Mouse (Mus musculus) hindbrain, embryonic 15.5 days (tissue): Measurements from ENCODE around the gene Bnip2. TPM values are rescaled to one million over a fixed set of nuclear protein-coding genes. Genes with fewer than 3 reads are reported as not detected.
A peak's percentile ranks its signal among the peaks of the same experiment; 100 is the strongest.

Source experiments
- ATAC-seq: fragments of 200-750 bp; cut with Nextera tagmentation; 2 replicates; pipeline ENCODE4 v1.8.0; 2017; ENCODE audit warnings: low read depth, moderate number of reproducible peaks, moderate TSS enrichment; ENCODE audit not compliant: low FRiP score
- H3K27ac ChIP-seq: fragments of 300-500 bp; sonication (generic); replicated peaks from 2 replicates; pipeline ENCODE4 v1.5.1; 2015; ENCODE audit warnings: mild to moderate bottlenecking, inconsistent platforms
- H3K27me3 ChIP-seq: fragments of 300-500 bp; sonication (generic); 2 replicates; pipeline ENCODE4 v1.6.1; 2015; ENCODE audit warnings: control low read depth, inconsistent platforms
- H3K36me3 ChIP-seq: fragments of 300-500 bp; sonication (generic); 2 replicates; pipeline ENCODE4 v1.6.1; 2015; ENCODE audit warnings: control low read depth, inconsistent platforms
- H3K4me1 ChIP-seq: fragments of 300-500 bp; sonication (generic); replicated peaks from 2 replicates; pipeline ENCODE4 v1.6.1; 2015; ENCODE audit warnings: control low read depth, inconsistent platforms
- H3K4me2 ChIP-seq: fragments of 300-500 bp; sonication (generic); 2 replicates; pipeline ENCODE4 v1.6.1; 2015; ENCODE audit warnings: moderate library complexity, mild to moderate bottlenecking, inconsistent platforms
- H3K4me3 ChIP-seq: fragments of 300-500 bp; sonication (generic); 2 replicates; pipeline ENCODE4 v1.5.1; 2015; ENCODE audit warnings: mild to moderate bottlenecking, inconsistent platforms
- H3K9ac ChIP-seq: fragments of 300-500 bp; sonication (generic); 2 replicates; pipeline ENCODE4 v1.6.1; 2015; ENCODE audit warnings: inconsistent platforms
- H3K9me3 ChIP-seq: fragments of 300-500 bp; sonication (generic); 2 replicates; pipeline ENCODE4 v1.6.1; 2016; ENCODE audit warnings: control low read depth, inconsistent platforms
- WGBS: fragments of 180-500 bp; shearing (Covaris S2); methylation state at CpG from one replicate; pipeline ENCODE4 v1.1.7; 2015; 5-methylcytosine and 5-hydroxymethylcytosine counted together
- polyA plus RNA-seq: library from polyadenylated mRNA; unstranded; fragments of >200 nt; fragmentation: Nextera tagmentation; extraction: Ambion mirVana; gene quantifications from 2 replicates; pipeline ENCODE4 v1.2.1, GENCODE M21; 2015

Gene Bnip2
- polyA plus RNA-seq, 1 experiment from 2014 or later = 70.2 TPM

DNA sequence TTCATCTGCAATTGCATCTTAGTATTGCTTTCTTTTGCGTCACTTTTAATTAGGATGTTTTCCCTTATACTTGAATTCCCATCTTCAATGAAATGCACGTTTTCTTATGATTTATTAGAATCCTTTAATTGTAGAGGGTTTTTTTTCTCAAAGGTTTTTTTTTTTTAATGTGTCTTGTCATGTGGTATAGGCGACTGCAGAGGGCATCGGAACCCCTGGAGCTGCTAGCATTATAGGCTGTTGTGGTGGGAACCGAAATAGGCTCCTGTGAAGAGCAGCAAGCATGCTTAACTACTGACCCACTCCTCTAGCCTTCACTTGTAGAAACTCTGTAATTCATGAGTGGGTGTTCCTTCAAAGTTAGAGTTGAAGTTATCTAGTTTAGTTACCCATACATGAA is 1.1 kb downstream of the Bnip2 start:
- ATAC-seq = no peak
- no peaks in the 10 kb centered on the region for H3K36me3 ChIP-seq
- H3K9me3 ChIP-seq = no peaks in the 10 kb centered on the region
- no peaks in the 10 kb centered on the region for H3K27me3 ChIP-seq
- peak overlapping the region; percentile 94 for H3K9ac ChIP-seq
- 13% methylated on average over 5 of the region's 5 CpGs for WGBS
- no peak overlapping the region for H3K27ac ChIP-seq
- H3K4me3 ChIP-seq = peak overlapping the region; percentile 91
- peaks cover 30% of the 10 kb centered on the region for H3K4me1 ChIP-seq
- peak overlapping the region; percentile 64 for H3K4me2 ChIP-seq

DNA sequence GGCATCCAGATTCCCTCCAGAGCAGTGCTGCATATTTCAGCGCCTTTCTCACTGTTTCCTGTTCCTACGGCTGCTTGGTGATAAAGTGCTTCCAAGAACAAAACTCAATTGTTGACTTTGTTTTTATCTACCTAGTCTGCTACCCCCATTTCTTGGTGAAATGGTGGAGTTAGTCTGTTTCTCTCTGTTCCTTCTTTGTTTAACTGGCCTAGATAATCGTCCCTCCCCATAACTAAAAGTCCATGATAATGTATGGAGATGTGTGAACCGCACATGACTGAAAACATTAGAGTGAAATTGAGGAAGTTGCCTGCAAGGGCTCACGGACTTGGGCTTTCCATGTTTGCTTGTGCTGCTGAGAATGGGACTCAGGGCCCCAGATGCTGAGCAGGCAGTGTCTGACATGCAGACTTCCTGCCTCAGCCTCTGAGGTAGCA is 3.6 kb downstream of the Bnip2 start:
- peaks cover 30% of the 10 kb centered on the region for H3K4me1 ChIP-seq
- no peaks in the 10 kb centered on the region for H3K9me3 ChIP-seq
- H3K9ac ChIP-seq = no peak overlapping the region
- H3K27me3 ChIP-seq = no peaks in the 10 kb centered on the region
- no peak overlapping the region for H3K27ac ChIP-seq
- 82% methylated on average over 5 of the region's 5 CpGs for WGBS
- ATAC-seq = no peak
- H3K4me3 ChIP-seq = no peak overlapping the region
- H3K36me3 ChIP-seq = peaks cover 18% of the 10 kb centered on the region
- H3K4me2 ChIP-seq = no peak overlapping the region

DNA sequence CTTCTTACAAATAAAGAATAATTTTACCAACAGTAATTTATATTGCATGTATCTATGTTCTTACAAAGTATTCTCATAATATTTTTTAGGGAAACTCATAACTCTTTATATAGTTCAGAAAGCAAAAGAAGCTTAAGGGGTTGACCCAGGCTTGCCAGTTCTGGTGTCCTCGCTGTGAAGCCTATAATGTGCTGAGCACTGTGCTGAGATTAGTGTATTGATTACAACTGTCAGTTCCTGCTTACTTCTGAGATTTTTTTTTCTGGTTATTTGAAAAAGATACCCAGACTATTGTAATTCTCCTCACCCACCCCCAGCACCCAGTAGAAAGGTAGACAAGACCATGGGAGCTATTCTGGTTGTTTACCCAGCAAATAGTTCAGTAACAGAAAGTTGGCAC is 4.2 kb downstream of the Bnip2 start:
- Histone ChIP-seq H3K27me3 (no peaks in the 10 kb centered on the region), H3K4me2 (no peak overlapping the region), H3K9ac (no peak overlapping the region), H3K4me3 (no peak overlapping the region), H3K9me3 (no peaks in the 10 kb centered on the region), H3K27ac (no peak overlapping the region), H3K4me1 (peaks cover 30% of the 10 kb centered on the region), H3K36me3 (peaks cover 23% of the 10 kb centered on the region)
- ATAC-seq = no peak
- WGBS = 78% methylated on average over 1 of the region's 1 CpGs

DNA sequence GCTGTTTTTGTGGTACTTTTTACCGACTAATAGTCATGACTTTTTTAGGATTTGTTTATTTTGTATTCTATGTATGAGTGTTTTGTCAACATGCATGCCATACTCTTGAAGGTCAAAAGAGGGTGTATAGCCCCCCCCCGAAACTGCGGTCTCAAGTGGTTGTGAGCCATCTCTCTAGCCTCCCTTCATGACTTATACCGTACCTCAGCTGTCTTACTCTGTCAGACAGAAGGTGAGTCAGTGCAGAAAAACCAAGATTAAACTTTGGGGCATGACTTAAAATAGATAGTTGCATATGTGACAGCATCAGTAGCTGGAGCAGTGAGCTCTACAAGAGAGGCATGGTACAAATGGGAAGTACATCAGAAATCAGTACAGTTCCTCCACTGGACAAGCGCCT is 5.3 kb downstream of the Bnip2 start:
- 93% methylated on average over 5 of the region's 5 CpGs for WGBS
- H3K9me3 ChIP-seq = no peaks in the 10 kb centered on the region
- H3K27ac ChIP-seq = no peak overlapping the region
- H3K4me1 ChIP-seq = peaks cover 28% of the 10 kb centered on the region
- no peak for ATAC-seq
- H3K4me2 ChIP-seq = no peak overlapping the region
- H3K4me3 ChIP-seq = no peak overlapping the region
- no peak overlapping the region for H3K9ac ChIP-seq
- H3K27me3 ChIP-seq = no peaks in the 10 kb centered on the region
- peaks cover 34% of the 10 kb centered on the region for H3K36me3 ChIP-seq

DNA sequence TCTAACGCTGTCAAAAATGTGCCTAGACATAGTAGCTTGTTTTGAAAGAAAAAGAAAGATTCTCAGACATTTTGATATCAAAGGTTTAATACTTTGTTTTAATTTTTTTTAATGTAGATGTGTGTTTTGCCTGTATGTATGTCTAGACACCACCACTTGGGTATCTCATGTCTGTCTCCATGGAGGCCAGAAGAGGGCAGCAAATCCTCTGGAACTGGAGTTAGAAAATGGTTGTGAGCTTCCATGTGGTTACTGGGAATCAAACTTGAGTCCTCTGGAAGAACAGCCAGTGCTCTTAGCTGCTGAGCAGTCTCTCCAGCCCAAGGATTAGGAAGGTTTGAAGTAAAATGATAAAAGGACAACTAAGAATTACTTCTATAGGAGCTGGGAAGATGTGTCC is 10.1 kb downstream of the Bnip2 start:
- Histone ChIP-seq H3K4me2 (no peak overlapping the region), H3K9me3 (no peaks in the 10 kb centered on the region), H3K4me3 (no peak overlapping the region), H3K27ac (no peak overlapping the region), H3K27me3 (no peaks in the 10 kb centered on the region), H3K4me1 (no peaks in the 10 kb centered on the region), H3K9ac (no peak overlapping the region), H3K36me3 (peaks cover 73% of the 10 kb centered on the region)
- 84% methylated on average over 1 of the region's 1 CpGs for WGBS
- no peak for ATAC-seq

DNA sequence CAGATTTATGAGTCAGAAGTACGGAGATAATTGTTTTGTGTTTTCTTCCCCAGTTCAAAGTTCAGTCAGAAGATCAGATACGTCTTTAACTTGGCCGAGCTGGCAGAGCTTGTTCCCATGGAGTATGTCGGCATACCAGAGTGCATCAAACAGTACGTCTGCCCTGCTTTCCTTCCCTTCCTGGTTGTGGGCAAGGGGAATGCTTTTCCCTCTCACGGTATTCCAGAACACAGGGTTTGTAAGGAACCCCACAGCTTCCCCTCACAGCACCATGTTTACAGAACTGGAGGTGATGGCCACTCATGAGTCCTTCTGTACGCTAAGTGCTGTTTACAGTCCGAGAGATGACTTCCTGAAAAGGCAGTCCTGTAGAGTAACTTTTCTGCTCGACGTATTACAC is 14.2 kb downstream of the Bnip2 start:
- WGBS = 93% methylated on average over 10 of the region's 10 CpGs
- ATAC-seq = no peak
- Histone ChIP-seq H3K4me1 (no peaks in the 10 kb centered on the region), H3K4me3 (no peak overlapping the region), H3K27me3 (no peaks in the 10 kb centered on the region), H3K4me2 (no peak overlapping the region), H3K9me3 (no peaks in the 10 kb centered on the region), H3K9ac (no peak overlapping the region), H3K27ac (no peak overlapping the region), H3K36me3 (peaks cover 76% of the 10 kb centered on the region)

DNA sequence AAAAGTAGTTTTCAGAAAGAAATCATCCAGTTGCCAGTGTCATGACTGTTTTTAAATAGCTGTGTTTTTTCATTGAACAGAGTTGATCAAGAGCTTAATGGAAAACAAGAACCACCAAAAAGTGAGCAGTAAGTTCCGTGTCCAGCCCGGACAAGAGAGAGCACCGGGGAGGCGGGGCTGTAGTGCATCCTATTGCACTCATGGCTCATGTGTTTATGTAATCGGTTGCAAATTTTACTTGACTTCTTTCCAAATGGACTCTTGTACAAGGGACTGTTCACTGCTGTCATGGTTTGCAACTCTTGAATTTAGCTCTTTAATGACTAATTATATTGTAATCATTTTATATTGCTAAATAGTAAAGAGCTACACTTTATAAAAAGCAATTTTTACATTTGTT is 17.7 kb downstream of the Bnip2 start:
- 92% methylated on average over 5 of the region's 5 CpGs for WGBS

DNA sequence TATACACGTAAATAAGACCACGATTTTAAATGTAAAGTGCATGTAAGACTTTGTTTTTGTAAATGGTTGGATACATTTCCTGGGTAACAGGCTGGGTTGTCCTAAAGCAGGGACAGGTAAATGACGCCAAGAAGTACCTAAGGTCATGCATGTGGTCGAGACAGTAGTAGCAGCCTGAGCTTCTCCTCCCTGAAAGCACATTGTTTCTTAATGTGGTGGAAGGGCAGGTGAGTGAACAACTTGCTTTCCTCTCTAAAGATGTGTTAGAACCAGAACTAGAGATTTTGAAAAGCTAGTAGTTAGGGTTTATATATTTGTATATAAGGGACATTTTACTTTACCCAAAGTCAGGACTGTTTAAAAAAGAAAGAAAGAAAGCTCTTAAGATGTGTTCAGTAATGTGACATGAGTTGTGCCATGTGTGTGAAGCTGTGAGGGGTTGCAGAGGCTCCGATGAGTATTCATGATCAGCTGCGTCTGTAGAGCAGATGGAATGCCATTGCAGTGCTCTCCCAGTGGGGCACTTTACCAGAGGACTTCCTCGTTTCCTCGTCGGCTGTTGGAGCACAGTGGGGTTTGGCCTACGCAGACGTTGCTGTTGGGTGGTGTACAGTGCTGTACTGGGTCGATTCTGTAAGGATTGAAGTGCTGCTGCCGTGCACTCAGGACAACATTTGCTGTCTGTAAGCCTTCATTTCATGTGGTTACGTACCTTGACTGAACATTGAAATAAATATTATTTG is 18.4 kb downstream of the Bnip2 start:
- H3K9me3 ChIP-seq = no peaks in the 10 kb centered on the region
- H3K27me3 ChIP-seq = no peaks in the 10 kb centered on the region
- no peak overlapping the region for H3K4me3 ChIP-seq
- H3K27ac ChIP-seq = no peak overlapping the region
- 83% methylated on average over 14 of the region's 14 CpGs for WGBS
- H3K4me1 ChIP-seq = 0 out of 2 replicates have a peak, but pooled peaks cover 4% of the 10 kb centered on the region
- no peak overlapping the region for H3K9ac ChIP-seq
- no peak for ATAC-seq
- H3K4me2 ChIP-seq = no peak overlapping the region
- H3K36me3 ChIP-seq = peaks cover 59% of the 10 kb centered on the region

More for the DNA sequence above, 17.7 kb downstream of the Bnip2 start:
- no peaks in the 10 kb centered on the region for H3K27me3 ChIP-seq
- no peak overlapping the region for H3K9ac ChIP-seq
- H3K4me2 ChIP-seq = no peak overlapping the region
- H3K4me3 ChIP-seq = no peak overlapping the region
- no peak for ATAC-seq
- no peak overlapping the region for H3K27ac ChIP-seq
- H3K9me3 ChIP-seq = no peaks in the 10 kb centered on the region
- H3K36me3 ChIP-seq = peaks cover 65% of the 10 kb centered on the region
- H3K4me1 ChIP-seq = 0 out of 2 replicates have a peak, but pooled peaks cover 3% of the 10 kb centered on the region

DNA sequence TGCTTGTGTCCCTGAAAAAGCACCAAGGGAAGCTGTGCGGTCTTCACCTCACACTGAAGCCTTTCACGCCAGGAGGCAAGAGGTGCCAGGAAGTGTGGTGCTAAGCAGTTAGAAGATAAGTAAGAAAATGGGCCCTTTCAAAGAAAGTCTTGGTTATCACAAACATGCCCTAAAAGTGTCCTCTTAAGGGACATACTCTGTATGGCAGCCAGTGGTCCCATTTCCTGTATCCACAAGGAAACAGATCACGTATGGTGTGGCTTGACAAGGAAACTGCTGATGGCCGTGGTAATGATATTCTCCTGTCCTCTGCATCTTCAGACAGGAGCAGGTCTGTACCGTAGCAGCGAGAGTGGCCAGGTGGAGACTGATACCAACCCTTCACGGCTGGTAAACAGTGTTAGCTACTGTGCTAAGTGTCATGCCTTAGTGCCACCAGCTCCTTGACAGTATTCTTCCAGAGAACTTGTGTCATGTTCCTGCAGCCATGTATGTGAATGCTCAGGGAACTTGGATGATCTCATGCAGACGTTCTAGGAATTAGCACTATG is 20.6 kb downstream of the Bnip2 start:
- peaks cover 22% of the 10 kb centered on the region for H3K4me1 ChIP-seq
- ATAC-seq = no peak

DNA sequence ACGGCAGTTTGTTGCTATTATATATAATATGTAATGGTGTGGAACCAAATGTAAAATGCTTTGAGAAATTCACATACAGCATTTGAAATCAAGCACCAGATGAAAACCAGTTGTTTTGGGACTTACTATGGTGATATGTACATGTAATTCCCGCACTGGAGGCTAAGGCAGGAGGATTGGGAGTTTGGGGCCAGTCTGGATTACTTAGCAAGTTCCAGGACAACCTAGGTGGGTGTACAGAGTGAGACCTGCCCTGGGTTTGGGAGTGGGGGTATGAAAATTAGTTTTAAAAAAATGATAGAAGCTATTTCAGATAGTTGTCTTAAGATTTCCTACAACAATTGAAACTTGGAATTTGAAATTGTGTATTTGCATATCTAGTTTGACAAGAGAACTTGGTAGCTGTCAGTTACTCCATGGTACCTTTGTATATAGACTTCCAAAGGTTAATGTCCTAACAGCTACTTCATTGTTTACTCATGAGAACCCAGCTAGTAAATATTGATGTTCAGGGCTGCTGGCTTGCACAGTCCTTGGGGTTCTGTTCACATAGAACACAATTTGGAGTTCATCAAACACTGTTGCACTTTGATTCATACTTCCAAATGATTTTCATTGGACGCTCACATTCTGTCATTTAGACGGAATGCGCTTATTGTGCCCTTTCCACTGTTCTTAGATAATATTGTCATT is 21.7 kb downstream of the Bnip2 start:
- H3K36me3 ChIP-seq = peaks cover 38% of the 10 kb centered on the region
- no peak for ATAC-seq
- H3K4me3 ChIP-seq = no peak overlapping the region
- H3K9me3 ChIP-seq = no peaks in the 10 kb centered on the region
- H3K27me3 ChIP-seq = no peaks in the 10 kb centered on the region
- H3K4me1 ChIP-seq = peaks cover 22% of the 10 kb centered on the region
- no peak overlapping the region for H3K4me2 ChIP-seq
- no peak overlapping the region for H3K9ac ChIP-seq
- 96% methylated on average over 5 of the region's 5 CpGs for WGBS
- no peak overlapping the region for H3K27ac ChIP-seq

More for the DNA sequence above, 20.6 kb downstream of the Bnip2 start:
- Histone ChIP-seq H3K27ac (no peak overlapping the region), H3K9me3 (no peaks in the 10 kb centered on the region), H3K27me3 (no peaks in the 10 kb centered on the region), H3K4me3 (no peak overlapping the region), H3K9ac (no peak overlapping the region), H3K36me3 (peaks cover 42% of the 10 kb centered on the region), H3K4me2 (no peak overlapping the region)
- 90% methylated on average over 8 of the region's 8 CpGs for WGBS

DNA sequence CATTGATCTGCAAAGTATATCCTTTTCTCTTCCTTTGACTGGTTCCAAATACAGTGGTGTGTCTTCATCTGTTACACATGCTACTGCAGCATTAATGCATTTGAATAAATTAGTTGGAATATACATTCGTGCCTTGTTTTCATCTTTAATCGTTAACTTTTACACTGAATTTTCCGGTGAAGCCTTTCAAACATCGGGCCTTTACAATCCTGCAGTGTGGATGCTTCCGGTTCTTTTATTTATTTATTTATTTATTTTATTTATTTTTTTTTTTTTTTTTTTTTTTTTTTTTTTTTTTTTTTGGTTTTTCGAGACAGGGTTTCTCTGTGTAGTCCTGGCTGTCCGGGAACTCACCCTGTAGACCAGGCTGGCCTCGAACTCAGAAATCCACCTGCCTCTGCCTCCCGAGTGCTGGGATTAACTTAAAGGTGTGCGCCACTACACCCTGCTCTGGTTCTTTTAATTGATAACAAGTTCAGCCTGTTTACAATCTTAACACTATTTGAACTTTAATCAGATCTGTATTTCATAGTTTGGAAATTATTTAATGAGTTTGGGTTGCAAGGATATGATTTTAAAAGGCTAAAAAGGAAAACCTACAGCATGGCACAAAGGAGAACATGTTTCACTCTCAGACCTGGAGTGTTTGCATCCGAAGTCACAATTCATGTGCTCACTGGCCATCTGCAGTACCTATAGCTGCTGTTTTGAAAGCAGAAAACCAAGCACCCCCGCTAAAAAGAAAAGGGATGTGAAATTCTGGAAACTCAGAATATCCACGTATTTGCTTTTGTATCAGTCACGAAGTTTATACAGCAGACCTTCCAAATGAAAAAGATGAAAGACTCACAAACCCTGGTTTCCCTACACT is 22.5 kb downstream of the Bnip2 start:
- H3K4me1 ChIP-seq = peaks cover 22% of the 10 kb centered on the region
- no peaks in the 10 kb centered on the region for H3K9me3 ChIP-seq
- H3K27ac ChIP-seq = peak overlapping the region; percentile 97
- H3K27me3 ChIP-seq = no peaks in the 10 kb centered on the region
- H3K9ac ChIP-seq = peak overlapping the region; percentile 84
- peak; percentile 40 for ATAC-seq
- WGBS = 65% methylated on average over 14 of the region's 14 CpGs
- peak overlapping the region; percentile 78 for H3K4me2 ChIP-seq
- peak overlapping the region; percentile 90 for H3K4me3 ChIP-seq
- peaks cover 31% of the 10 kb centered on the region for H3K36me3 ChIP-seq
